Mouse (Mus musculus) kidney, embryonic 15.5 days (tissue): ENCODE data around the gene Tktl1. TPM values are rescaled to one million over a fixed set of nuclear protein-coding genes. Genes with fewer than 3 reads are reported as not detected.
"Not testable (repeated sequence)": the region's sequence is repeated elsewhere in the genome, so short reads cannot be mapped to it uniquely, and the experiment has no call there.

Source experiments
- ATAC-seq: fragments of 200-750 bp; cut with Nextera tagmentation; replicated peaks from 2 replicates; pipeline ENCODE4 v1.8.0; 2017; ENCODE audit warnings: moderate TSS enrichment; ENCODE audit not compliant: low FRiP score
- H3K27ac ChIP-seq: fragments of 300-500 bp; sonication (generic); 2 replicates; pipeline ENCODE4 v1.5.1; 2015; ENCODE audit warnings: mild to moderate bottlenecking, inconsistent platforms
- H3K27me3 ChIP-seq: fragments of 300-500 bp; sonication (generic); 2 replicates; pipeline ENCODE4 v1.6.1; 2015; ENCODE audit warnings: inconsistent platforms
- H3K36me3 ChIP-seq: fragments of 300-500 bp; sonication (generic); 2 replicates; pipeline ENCODE4 v1.6.1; 2015; ENCODE audit warnings: inconsistent platforms
- H3K4me1 ChIP-seq: fragments of 300-500 bp; sonication (generic); 2 replicates; pipeline ENCODE4 v1.6.1; 2015; ENCODE audit warnings: inconsistent platforms
- H3K4me2 ChIP-seq: fragments of 300-500 bp; sonication (generic); 2 replicates; pipeline ENCODE4 v1.6.1; 2015; ENCODE audit warnings: moderate library complexity, mild to moderate bottlenecking, inconsistent platforms
- H3K4me3 ChIP-seq: fragments of 300-500 bp; sonication (generic); replicated peaks from 2 replicates; pipeline ENCODE4 v1.5.1; 2015; ENCODE audit warnings: mild to moderate bottlenecking, inconsistent platforms
- H3K9ac ChIP-seq: fragments of 300-500 bp; sonication (generic); 2 replicates; pipeline ENCODE4 v1.6.1; 2015; ENCODE audit warnings: mild to moderate bottlenecking, inconsistent platforms
- H3K9me3 ChIP-seq: fragments of 300-500 bp; sonication (generic); replicated peaks from 2 replicates; pipeline ENCODE4 v1.6.1; 2016; ENCODE audit warnings: inconsistent platforms
- WGBS: fragments of 180-500 bp; shearing (Covaris S2); methylation state at CpG from one replicate; pipeline ENCODE4 v1.1.7; 2015; ENCODE audit warnings: mixed read lengths; 5-methylcytosine and 5-hydroxymethylcytosine counted together
- polyA plus RNA-seq: library from polyadenylated mRNA; unstranded; fragments of >200 nt; fragmentation: Nextera tagmentation; extraction: Ambion mirVana; gene quantifications from 2 replicates; pipeline ENCODE4 v1.2.1, GENCODE M21; 2015

Gene Tktl1
- polyA plus RNA-seq = 0.06 and 0.14 TPM in 2 replicates

DNA sequence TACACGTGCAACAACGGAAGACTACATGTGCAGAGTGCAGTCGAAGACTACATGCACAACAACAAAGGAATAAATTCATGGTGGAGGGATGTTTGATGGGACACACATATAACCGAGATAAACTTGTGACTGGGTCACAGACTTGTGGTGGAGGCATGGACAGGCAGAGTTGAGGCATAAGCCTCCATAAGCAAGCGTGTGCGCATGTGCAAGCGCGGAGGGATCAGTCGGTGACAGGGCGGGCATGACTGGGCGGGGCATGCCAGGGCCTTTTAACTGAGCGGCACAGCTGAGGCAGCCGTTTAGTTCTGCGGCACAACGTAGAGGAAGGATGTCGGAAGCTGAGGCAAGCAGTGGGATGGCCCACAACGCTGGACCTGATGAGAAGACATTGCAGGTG lies at the start of gene Tktl1:
TSS of gene Tktl1 (plus strand) at position 301 of the 400 bp plus-strand sequence.
- Histone ChIP-seq H3K4me2 (no peak within 1 kb of the TSS), H3K27me3 (no peaks in the 10 kb centered on the region), H3K9ac (no peak within 1 kb of the TSS), H3K4me3 (no peak within 1 kb of the TSS), H3K36me3 (no peaks in the 10 kb centered on the region), H3K27ac (no peak within 1 kb of the TSS), H3K4me1 (no peaks in the 10 kb centered on the region), H3K9me3 (no peaks in the 10 kb centered on the region)
- ATAC-seq = no peak
- 89% methylated on average over 17 of the region's 17 CpGs for WGBS

DNA sequence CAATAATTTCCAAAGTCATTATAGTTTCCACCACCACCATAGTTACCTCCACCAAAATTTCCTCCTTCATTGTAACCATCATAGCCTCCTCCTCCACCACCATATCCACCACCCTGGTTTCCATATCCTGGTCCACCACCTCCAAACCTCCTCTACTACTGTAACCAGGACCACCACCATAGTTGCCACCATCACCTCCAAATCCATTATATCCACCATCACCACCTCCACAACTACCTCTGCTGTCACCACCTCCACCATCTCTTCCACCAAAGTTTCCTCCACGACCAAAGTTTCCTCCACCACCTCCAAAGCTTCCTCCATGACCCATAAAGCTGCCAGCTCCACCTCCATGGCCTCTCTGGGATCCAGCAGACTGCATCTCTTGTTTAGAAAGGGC lies 41.8 kb upstream of the Tktl1 start, which contains the start of gene Mecp2:
TSS of gene Mecp2 (minus strand) at position 101 of the 400 bp plus-strand sequence.
- not testable (repeated sequence) for ATAC-seq, H3K4me3 ChIP-seq, H3K27ac ChIP-seq, H3K9ac ChIP-seq, H3K36me3 ChIP-seq, H3K4me2 ChIP-seq, H3K4me1 ChIP-seq, H3K9me3 ChIP-seq
- WGBS = 29% methylated on average over 1 of the region's 1 CpGs
- H3K27me3 ChIP-seq = peaks cover 16% of the 10 kb centered on the region

DNA sequence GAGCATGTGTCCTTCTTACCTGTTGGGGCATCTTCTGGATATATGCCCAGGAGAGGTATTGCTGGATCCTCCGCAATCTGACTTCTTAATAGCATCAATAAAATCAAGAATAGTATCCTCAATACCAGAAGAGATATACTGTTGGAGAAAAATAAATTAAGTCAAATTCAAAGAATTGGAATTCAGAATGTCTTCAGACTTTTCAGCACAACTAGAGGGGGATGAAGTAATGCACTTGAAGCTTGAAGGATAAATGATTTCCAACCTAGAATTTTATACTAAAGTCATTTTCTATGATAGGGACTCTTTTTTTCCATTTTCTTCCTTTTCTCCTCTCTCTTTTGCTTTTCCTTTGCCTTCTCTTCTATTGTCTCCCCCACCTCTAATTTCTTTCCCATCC lies 9.3 kb upstream of the Tktl1 start, which contains the start of gene Tex28:
TSS of gene Tex28 (minus strand) at position 101 of the 400 bp plus-strand sequence.
- no peak within 1 kb of the TSS for H3K9ac ChIP-seq
- no peaks in the 10 kb centered on the region for H3K27me3 ChIP-seq
- H3K36me3 ChIP-seq = no peaks in the 10 kb centered on the region
- no peaks in the 10 kb centered on the region for H3K4me1 ChIP-seq
- WGBS = 88% methylated on average over 1 of the region's 1 CpGs
- no peak within 1 kb of the TSS for H3K27ac ChIP-seq
- H3K4me3 ChIP-seq = no peak within 1 kb of the TSS
- no peak within 1 kb of the TSS for H3K4me2 ChIP-seq
- no peak for ATAC-seq
- no peaks in the 10 kb centered on the region for H3K9me3 ChIP-seq

DNA sequence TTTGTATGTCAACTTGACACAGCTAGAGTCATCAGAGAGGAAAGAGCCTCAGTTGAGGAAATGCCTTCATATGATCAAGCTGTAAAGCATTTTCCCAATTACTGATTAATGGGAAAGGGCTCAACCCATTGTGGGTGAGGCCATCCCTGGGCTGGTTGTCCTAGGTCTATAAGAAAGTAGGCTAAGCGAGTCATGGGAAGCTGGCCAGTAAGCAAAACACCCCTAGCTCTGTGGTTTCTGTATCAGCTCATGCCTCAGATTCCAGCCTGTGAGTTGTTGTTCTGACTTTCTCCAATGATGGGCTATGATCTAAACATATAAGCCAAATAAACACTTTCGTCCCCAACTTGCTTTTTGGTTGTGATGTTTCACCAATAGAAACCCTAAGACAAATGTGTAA lies 26.5 kb downstream of the Tktl1 start:
- ATAC-seq = no peak
- H3K4me2 ChIP-seq = no peak overlapping the region

DNA sequence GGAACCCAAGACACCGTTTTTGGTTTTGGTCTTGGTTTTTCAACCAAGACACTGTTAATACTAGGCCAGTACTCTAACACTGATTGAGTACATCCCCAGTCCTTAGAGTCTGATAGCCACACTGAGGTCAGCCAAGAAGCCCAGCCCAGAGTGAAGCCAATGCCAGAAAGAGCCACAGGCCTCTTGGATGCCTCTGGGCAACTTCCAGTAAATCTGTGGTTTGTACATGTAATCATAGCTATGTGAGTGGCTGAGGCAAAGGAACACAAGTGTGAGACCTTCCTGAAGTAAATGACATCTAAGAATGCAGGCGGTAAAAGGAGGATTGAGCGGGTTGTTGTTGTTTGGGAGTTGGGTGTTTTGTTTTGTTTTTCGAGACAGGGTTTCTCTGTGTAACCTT lies 41.4 kb downstream of the Tktl1 start:
- H3K36me3 ChIP-seq = peaks cover 13% of the 10 kb centered on the region
- no peaks in the 10 kb centered on the region for H3K27me3 ChIP-seq
- H3K9me3 ChIP-seq = no peaks in the 10 kb centered on the region
- H3K4me3 ChIP-seq = no peak overlapping the region
- WGBS = 94% methylated on average over 4 of the region's 4 CpGs
- H3K9ac ChIP-seq = no peak overlapping the region
- no peaks in the 10 kb centered on the region for H3K4me1 ChIP-seq
- no peak overlapping the region for H3K27ac ChIP-seq
- ATAC-seq = no peak
- no peak overlapping the region for H3K4me2 ChIP-seq

More for the DNA sequence above, 26.5 kb downstream of the Tktl1 start:
- WGBS = 84% methylated on average over 2 of the region's 2 CpGs
- Histone ChIP-seq H3K4me1 (no peaks in the 10 kb centered on the region), H3K9me3 (no peaks in the 10 kb centered on the region), H3K36me3 (no peaks in the 10 kb centered on the region), H3K27ac (no peak overlapping the region), H3K4me3 (no peak overlapping the region), H3K9ac (no peak overlapping the region), H3K27me3 (peaks cover 10% of the 10 kb centered on the region)

DNA sequence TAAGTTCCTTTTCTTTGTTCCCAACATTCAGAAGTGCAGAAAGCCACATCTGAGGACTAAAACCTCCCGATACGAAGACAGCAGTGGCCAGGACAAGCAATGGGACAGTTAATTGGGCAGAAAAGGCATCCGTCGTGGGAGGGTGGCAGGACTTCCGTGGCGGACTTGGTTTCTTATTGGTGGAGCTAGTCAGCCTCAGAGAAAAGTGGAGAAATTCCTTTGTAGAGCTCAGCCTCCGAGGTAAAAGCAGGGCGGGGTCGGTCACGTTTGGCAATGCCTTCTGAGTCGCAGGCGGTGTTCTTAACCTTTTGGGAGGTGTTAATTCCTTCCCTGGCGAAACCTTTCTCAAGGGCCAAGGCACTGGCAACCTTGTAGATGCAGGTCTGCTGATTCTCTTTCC lies 42.4 kb downstream of the Tktl1 start:
- H3K9ac ChIP-seq = no peak overlapping the region
- no peaks in the 10 kb centered on the region for H3K9me3 ChIP-seq
- H3K27me3 ChIP-seq = no peaks in the 10 kb centered on the region
- no peak overlapping the region for H3K4me3 ChIP-seq
- H3K36me3 ChIP-seq = peaks cover 23% of the 10 kb centered on the region
- no peak for ATAC-seq
- H3K4me2 ChIP-seq = no peak overlapping the region
- H3K4me1 ChIP-seq = no peaks in the 10 kb centered on the region
- H3K27ac ChIP-seq = no peak overlapping the region
- 61% methylated on average over 13 of the region's 13 CpGs for WGBS

DNA sequence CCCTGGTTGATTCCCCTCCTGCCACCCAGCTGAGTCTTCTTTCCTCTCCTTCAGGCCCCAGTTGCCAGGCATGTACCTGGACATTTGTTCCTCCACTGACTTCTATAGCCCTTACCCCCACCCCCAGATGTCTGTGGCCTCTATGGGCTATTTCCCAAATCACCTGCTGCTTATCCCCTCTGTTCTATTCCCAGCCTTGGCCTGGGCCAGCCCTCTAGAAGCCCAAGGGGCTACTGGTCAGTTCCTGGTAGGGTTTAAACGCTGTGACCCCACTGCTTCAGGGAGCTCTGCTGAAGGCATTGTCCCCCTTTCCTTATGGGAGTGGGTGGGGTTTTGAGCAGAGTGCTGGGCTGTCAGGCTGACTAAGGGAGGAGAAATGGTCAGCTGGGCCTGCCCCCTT lies 43.0 kb downstream of the Tktl1 start:
- ATAC-seq = peak; percentile 33; the same call in 1 of the 2 replicates
- H3K4me2 ChIP-seq, H3K27ac ChIP-seq, H3K4me1 ChIP-seq, H3K9ac ChIP-seq, H3K4me3 ChIP-seq, H3K27me3 ChIP-seq, H3K9me3 ChIP-seq: not testable (repeated sequence)
- H3K36me3 ChIP-seq = peaks cover 29% of the 10 kb centered on the region
- WGBS = 61% methylated on average over 1 of the region's 1 CpGs

DNA sequence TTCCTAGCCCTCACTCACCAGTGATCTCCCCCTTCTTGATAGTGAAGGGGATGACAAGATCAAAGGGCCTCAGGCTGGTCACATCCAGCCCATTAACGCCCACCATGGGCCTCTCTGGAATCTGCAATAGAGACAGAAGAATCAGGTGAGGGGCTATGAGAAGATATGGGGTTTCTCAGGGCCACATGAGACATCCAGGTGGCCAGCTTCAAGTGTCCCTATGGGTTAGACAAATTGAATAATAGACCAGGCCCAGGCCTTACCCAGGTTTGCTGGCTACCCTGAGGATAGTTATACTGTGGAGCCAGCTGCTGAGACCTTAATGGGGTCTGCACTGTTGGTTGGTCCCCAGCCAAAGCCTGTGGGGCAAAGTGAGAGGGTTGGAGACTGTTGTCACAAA lies 53.0 kb downstream of the Tktl1 start:
- no peaks in the 10 kb centered on the region for H3K4me1 ChIP-seq
- WGBS = 50% methylated on average over 1 of the region's 1 CpGs
- no peak overlapping the region for H3K4me3 ChIP-seq
- no peak overlapping the region for H3K27ac ChIP-seq
- peaks cover 100% of the 10 kb centered on the region for H3K36me3 ChIP-seq
- ATAC-seq = no peak
- no peak overlapping the region for H3K9ac ChIP-seq
- H3K9me3 ChIP-seq = no peaks in the 10 kb centered on the region
- H3K27me3 ChIP-seq = no peaks in the 10 kb centered on the region
- H3K4me2 ChIP-seq = no peak overlapping the region

DNA sequence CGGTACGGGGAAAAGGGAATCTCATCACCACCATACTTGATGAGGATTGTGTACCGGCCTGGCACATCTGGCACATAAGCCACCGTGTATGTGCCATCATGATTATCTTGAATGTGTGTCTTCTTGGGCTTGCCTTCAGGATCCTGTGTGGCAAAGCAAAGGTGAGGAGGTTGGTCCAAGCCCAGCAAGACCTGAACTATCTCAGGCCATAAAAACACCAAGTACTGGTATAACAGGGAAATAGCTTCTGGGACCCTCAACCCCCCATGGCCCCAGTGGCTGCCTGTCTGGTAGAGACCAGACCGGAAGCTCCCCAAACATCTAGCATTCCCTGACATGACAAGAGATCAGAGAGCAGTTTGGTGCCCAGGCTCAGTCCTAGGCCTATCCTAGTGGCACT lies 56.1 kb downstream of the Tktl1 start:
- Histone ChIP-seq H3K9me3 (no peaks in the 10 kb centered on the region), H3K27me3 (no peaks in the 10 kb centered on the region), H3K4me2 (no peak overlapping the region), H3K4me3 (no peak overlapping the region), H3K9ac (no peak overlapping the region), H3K27ac (no peak overlapping the region), H3K36me3 (peaks cover 96% of the 10 kb centered on the region), H3K4me1 (no peaks in the 10 kb centered on the region)
- WGBS = 97% methylated on average over 5 of the region's 5 CpGs
- ATAC-seq = no peak

DNA sequence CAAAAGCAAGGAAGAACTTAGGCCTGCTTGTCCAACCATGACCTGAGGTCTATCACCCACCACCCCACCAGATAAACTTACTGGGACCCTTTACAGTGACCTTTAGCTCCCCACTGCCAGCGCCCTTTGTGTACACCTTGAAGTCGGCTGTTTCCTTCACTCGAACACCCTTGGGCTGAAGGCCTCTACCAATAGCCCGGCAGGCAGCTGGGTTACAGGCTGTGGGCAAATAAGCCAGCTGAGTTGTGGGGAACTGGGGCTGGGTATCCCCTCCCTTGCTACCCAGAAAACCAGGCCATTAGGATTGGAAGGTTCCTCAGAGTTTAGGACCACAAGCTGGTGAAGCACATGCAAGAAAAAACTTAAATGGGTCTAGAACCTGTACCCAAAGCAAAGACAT lies 63.3 kb downstream of the Tktl1 start:
- no peaks in the 10 kb centered on the region for H3K27me3 ChIP-seq
- WGBS = 87% methylated on average over 4 of the region's 4 CpGs
- no peak overlapping the region for H3K27ac ChIP-seq
- peaks cover 79% of the 10 kb centered on the region for H3K36me3 ChIP-seq
- no peak overlapping the region for H3K9ac ChIP-seq
- no peak overlapping the region for H3K4me3 ChIP-seq
- 0 out of 2 replicates have a peak, but pooled peaks cover 8% of the 10 kb centered on the region for H3K4me1 ChIP-seq
- ATAC-seq = no peak
- H3K4me2 ChIP-seq = no peak overlapping the region
- no peaks in the 10 kb centered on the region for H3K9me3 ChIP-seq

DNA sequence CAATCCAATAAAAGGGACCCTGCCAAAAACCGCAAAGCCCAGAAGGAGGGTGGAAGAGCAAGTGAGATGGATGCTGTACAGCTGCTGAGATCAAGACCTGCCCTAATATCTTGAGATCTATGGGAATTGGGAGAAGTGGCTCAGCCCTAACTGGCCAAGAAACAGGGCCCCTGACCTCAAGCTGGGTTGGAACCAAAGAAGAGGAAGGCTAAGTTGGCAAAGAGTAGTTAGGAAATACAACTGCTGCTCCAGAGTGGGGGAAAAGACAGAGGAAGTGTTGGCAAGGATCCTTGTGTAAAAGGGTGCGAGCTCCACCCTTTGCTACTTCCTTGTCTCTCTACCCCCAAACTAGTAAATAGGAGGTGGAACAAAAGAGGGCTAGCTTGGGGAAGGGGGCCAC lies 66.3 kb downstream of the Tktl1 start:
- no peaks in the 10 kb centered on the region for H3K9me3 ChIP-seq
- peaks cover 52% of the 10 kb centered on the region for H3K36me3 ChIP-seq
- no peak for ATAC-seq
- H3K9ac ChIP-seq = no peak overlapping the region
- H3K4me1 ChIP-seq = 0 out of 2 replicates have a peak, but pooled peaks cover 8% of the 10 kb centered on the region
- H3K27ac ChIP-seq = no peak overlapping the region
- 78% methylated on average over 2 of the region's 2 CpGs for WGBS
- peak overlapping the region; percentile 62 for H3K4me3 ChIP-seq
- H3K27me3 ChIP-seq = no peaks in the 10 kb centered on the region
- H3K4me2 ChIP-seq = peak overlapping the region; percentile 59

DNA sequence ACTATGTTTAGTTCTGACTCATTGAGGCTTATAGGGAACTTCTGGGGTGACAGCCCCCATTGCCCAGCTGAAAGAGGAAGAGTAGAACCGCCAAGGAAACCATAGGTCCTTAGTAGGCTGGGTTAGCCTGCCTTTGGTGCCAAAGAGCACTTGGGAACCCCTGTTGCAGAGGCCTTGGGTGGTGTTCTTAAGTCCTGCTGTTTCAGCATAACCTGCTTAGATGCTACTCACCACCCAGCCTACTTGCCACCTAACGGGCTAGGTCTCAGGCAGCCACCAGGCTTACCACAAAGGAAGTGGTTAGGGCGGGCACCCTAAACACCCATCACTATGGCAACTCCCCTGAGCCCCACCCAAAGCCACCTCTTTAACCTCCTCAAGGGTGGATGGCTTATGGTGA lies 66.7 kb downstream of the Tktl1 start:
- no peak for ATAC-seq
- H3K4me3 ChIP-seq = peak overlapping the region; percentile 62
- H3K4me2 ChIP-seq = peak overlapping the region; percentile 59
- H3K9me3 ChIP-seq = no peaks in the 10 kb centered on the region
- 0 out of 2 replicates have a peak overlapping the region, but pooled peaks have one; percentile 59 for H3K27ac ChIP-seq
- H3K27me3 ChIP-seq = no peaks in the 10 kb centered on the region
- peak overlapping the region; percentile 26; the same call in 1 of the 2 replicates for H3K9ac ChIP-seq
- peaks cover 48% of the 10 kb centered on the region for H3K36me3 ChIP-seq
- H3K4me1 ChIP-seq = 0 out of 2 replicates have a peak, but pooled peaks cover 8% of the 10 kb centered on the region
- WGBS = 73% methylated on average over 3 of the region's 3 CpGs

DNA sequence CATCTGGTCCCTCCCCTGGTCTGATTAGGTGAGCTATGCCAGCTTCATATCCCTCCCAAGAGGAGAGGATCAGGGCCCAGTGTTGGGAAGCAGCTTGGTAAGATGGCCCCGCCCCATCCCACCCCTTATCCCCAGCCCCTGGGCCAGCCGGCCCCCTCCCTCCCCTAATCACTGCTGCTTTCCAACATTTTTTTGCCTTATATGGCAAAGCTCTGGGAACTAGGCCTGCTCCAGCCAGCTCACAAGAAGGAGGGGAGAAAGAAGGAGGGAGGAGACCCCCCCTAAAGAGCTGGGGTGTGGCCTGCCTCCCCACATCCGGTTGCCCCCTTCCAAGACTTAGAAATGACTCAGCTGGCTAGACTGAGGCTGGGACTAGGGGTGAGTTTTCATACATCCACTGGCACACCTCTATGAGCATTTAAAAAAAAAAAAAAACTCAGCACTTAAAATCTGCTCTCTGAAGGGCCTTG lies 67.6 kb downstream of the Tktl1 start:
- no peaks in the 10 kb centered on the region for H3K9me3 ChIP-seq
- H3K4me3 ChIP-seq = peak overlapping the region; percentile 62
- ATAC-seq = peak; percentile 52
- H3K27me3 ChIP-seq = no peaks in the 10 kb centered on the region
- H3K4me1 ChIP-seq = 0 out of 2 replicates have a peak, but pooled peaks cover 14% of the 10 kb centered on the region
- 43% methylated on average over 2 of the region's 3 CpGs for WGBS
- peak overlapping the region; percentile 59 for H3K4me2 ChIP-seq
- H3K9ac ChIP-seq = peak overlapping the region; percentile 64
- peak overlapping the region; percentile 90 for H3K27ac ChIP-seq
- H3K36me3 ChIP-seq = peaks cover 40% of the 10 kb centered on the region
